Mouse (Mus musculus) brain, embryonic 14.5 days (tissue): ENCODE data around the gene Grm3. TPM values are rescaled to one million over a fixed set of nuclear protein-coding genes. Genes with fewer than 3 reads are reported as not detected.

Experiments used
- DNase-seq: peaks from one replicate; pipeline ENCODE4 v3.0.0-alpha.2; 2011; ENCODE audit warnings: low read depth
- CTCF ChIP-seq: fragments of 200-500 bp; IDR thresholded peaks from 2 replicates; pipeline ENCODE4 v1.5.1; 2012; ENCODE audit warnings: inconsistent platforms, mild to moderate bottlenecking, moderate library complexity, borderline replicate concordance; ENCODE audit not compliant: insufficient read depth, insufficient read length; ENCODE audit errors: extremely low read depth
- POLR2A ChIP-seq: fragments of 200-500 bp; IDR thresholded peaks from 2 replicates; pipeline ENCODE4 v1.6.1; 2012; ENCODE audit warnings: mild to moderate bottlenecking, inconsistent platforms, borderline replicate concordance; ENCODE audit not compliant: poor library complexity, insufficient read depth, insufficient read length, severe bottlenecking; ENCODE audit errors: extremely low read depth
- polyA plus RNA-seq: library from polyadenylated mRNA; depleted of rRNA; stranded (reverse); fragments of >200 nt; gene quantifications from 2 replicates; pipeline ENCODE4 v1.2.3, GENCODE M21; 2012

Grm3 gene
- polyA plus RNA-seq, 1 experiment: 12.1 TPM

GRCm38 (mm10) chr5:9692333-9692732, 32.6 kb downstream of the Grm3 start:
- TF ChIP-seq POLR2A: no peak
- no peak for TF ChIP-seq CTCF
- DNase-seq: no peak

GRCm38 (mm10) chr5:9690599-9691242, 34.2 kb downstream of the Grm3 start:
- no peak for TF ChIP-seq CTCF
- TF ChIP-seq POLR2A: no peak
- peak; percentile 50 for DNase-seq

DNA sequence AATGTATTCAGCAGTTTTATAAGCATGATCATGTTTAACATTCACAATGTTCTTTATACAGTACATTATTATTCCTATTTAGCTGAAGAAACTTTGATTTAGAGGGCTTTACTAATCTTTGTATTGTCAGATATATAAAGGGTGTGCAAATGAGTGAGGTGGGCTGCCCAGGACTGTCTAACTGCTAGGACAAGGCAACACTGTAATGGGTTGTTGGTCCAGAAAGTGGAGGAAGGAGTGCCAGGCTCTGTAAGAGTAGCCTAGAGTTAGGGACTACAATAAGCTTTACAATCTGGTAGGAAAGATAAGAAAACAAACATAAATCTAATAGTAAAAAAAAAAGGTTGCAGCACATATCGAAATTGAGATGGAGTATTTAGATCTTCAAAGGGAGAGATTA, 34.8 kb downstream of the Grm3 start:
- TF ChIP-seq CTCF (no peak), POLR2A (no peak)
- no peak for DNase-seq

- TF ChIP-seq CTCF (no peak), POLR2A (no peak)
- DNase-seq: no peak
Measured at GRCm38 (mm10) chr5:9683204-9683603, 41.8 kb downstream of the Grm3 start.

DNA sequence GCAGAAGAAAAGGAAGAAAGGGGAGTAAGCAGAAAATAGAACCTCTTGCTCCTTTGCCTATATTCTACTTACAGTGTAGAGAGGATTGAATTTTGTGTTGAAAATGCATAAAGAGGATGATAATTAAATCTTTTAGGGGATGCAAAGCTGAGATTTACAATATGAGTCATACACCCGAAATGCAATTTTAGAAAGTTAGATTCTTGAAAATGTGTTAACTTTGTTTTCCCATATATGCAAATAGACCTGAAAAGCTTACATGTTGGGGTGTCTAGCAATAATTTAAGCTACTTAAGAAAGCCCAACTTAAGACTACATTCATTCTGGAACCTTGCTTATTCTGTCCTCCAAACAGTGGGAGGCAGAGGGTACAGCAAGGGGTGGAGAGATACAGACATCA, 56.0 kb downstream of the Grm3 start:
- TF ChIP-seq POLR2A (no peak), CTCF (no peak)
- no peak for DNase-seq

- TF ChIP-seq CTCF: no peak
- TF ChIP-seq POLR2A: no peak
- no peak for DNase-seq
Measured at GRCm38 (mm10) chr5:9663416-9663815, 61.6 kb downstream of the Grm3 start.

GRCm38 (mm10) chr5:9661870-9662589, 62.9 kb downstream of the Grm3 start:
- peak; percentile 95 for DNase-seq
- TF ChIP-seq CTCF: no peak
- TF ChIP-seq POLR2A: no peak

GRCm38 (mm10) chr5:9638612-9639011, 86.4 kb downstream of the Grm3 start:
- no peak for DNase-seq
- TF ChIP-seq POLR2A (no peak), CTCF (no peak)

DNA sequence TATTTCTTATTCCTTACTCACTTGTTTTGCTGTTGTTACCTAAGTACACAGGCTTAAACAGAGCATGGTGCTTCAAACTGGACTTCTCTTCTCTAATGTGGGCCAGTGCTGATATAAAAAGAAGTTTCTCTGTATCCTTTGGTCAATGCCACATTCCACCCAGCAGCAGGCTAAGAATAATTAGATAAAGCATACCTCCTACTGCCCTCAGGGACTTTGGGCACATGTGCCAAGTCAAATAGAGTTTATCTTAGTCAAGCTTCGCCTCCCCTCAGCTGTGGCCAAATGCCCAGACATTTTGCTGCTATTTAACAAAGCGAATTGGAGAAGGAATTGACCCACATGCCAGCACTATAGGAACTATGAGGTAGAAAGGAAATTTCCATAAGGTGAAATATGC, 97.8 kb downstream of the Grm3 start:
- peak; percentile 71 for DNase-seq
- TF ChIP-seq CTCF (no peak), POLR2A (no peak)

DNA sequence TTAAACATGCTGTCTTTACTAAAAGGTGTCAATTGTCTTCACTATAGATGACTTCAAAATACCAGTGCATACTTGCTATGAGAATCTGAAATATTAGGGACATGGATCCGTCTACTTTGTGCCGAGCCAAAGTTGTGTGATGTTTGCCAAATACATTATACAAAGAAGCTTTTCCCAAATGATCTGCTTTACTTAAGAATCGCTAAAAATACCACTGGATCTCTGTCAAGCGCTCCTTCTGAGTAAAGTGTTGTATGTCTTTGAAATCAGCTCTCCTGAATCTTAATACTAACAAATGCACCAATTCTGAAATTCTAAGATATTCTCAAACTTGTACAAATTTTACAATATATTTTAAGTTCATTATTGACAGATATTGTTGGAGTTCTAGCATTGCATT, 100.6 kb downstream of the Grm3 start:
- TF ChIP-seq POLR2A (no peak), CTCF (no peak)
- DNase-seq: no peak

DNA sequence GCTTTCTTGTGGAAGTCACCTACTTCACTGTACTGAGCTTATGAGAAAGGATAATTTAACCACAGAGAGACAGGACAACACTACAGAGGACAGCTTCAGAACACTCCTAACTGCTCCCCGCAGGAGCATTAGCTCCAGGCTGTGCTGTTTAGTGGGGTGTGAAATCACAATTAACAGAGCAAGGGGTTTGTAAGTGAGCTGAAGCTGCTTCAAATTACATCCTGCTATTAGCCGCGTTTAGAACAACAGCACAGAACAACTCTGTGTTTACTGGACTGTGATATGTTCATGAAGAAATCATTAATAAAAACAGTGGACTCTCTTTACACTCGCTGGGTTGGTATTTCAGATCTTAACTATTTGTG, 101.9 kb downstream of the Grm3 start:
- DNase-seq: peak; percentile 83
- TF ChIP-seq POLR2A: no peak
- no peak for TF ChIP-seq CTCF

- peak; percentile 46 for DNase-seq
Measured at GRCm38 (mm10) chr5:9622264-9623094, 102.5 kb downstream of the Grm3 start.

More at GRCm38 (mm10) chr5:9622264-9623094, 102.5 kb downstream of the Grm3 start:
- TF ChIP-seq CTCF (no peak), POLR2A (no peak)
